Mouse (Mus musculus): ENCODE results near the gene Gphn. TPM values are rescaled to one million over a fixed set of nuclear protein-coding genes. Genes with fewer than 3 reads are reported as not detected.

Gene Gphn
- polyA plus RNA-seq, 1 experiment from 2014 or later: 17.6 TPM

DNA sequence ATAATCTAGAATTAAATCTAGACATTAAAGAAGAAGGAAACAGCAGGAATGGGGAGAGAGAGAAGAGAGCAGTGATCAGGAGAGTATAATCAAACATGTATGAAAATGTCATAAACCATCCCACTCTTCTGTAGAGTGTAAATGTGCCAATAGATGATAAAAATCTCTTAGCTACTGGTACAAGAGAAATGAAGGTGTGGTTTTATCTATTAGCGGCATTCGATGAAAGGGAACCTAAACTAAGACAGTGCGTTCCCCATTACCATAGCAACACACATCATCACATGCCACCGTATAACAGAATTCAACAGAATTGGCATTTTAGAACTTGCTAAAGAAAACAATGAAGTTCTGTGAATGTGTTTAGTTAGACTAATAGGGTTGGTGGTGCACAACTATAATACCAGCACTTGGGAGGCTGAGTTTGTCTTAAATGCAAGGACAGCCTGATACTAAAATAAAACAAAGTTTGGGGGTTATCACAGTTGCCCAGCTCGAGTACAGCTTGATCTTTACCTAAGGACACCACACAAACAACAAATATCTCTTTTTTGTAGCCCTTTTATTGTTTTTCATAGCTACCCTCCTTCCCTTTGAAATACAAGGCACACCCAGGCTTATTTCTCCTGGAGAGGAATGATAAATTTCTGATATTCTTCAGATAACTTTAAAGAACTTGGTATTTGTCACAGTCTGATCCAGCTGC is 452.1 kb downstream of the Gphn start:
- no peak overlapping the region for H3K4me2 ChIP-seq (ENCODE audit: low read depth, low read length)
- H3K4me1 ChIP-seq (replicated peaks; ENCODE audit: control insufficient read depth, insufficient read depth, low read length): peaks cover 8% of the 10 kb centered on the region
- no peak for ATAC-seq (ENCODE audit: low read depth)
- H3K9me3 ChIP-seq (ENCODE audit: control insufficient read depth, low read length): no peaks in the 10 kb centered on the region
- no peaks in the 10 kb centered on the region for H3K27me3 ChIP-seq (ENCODE audit: control insufficient read depth, insufficient read depth, low read depth, low read length)
- no peaks in the 10 kb centered on the region for H3K36me3 ChIP-seq (ENCODE audit: control insufficient read depth, insufficient read depth, low read length)
- no peak overlapping the region for H3K27ac ChIP-seq (ENCODE audit: low read length)
- 86% methylated on average over 5 of the region's 5 CpGs for WGBS
- H3K4me3 ChIP-seq (ENCODE audit: low read length): no peak overlapping the region
- no peak overlapping the region for H3K9ac ChIP-seq (ENCODE audit: low read length)

DNA sequence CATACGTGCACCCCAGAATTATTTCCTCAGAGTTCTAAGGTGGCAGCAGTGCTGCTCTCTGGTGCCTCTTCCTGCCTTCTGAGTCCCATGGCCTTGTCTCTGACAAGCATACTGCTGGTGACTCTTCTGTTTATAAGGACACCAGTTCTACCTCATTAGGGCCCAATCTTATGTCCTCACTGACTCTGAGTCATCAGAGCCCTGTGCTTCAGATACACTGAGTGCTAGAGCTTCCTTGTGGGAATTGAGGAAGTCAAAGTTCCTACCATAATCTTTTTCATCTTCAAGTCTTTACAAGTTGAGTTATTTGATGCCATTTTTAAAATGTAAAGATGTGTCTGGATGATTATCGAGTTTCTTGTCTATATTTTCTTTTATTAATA is 452.6 kb downstream of the Gphn start:
- no peak overlapping the region for H3K4me3 ChIP-seq (ENCODE audit: low read length)
- peaks cover 8% of the 10 kb centered on the region for H3K4me1 ChIP-seq (replicated peaks; ENCODE audit: control insufficient read depth, insufficient read depth, low read length)
- H3K27me3 ChIP-seq (ENCODE audit: control insufficient read depth, insufficient read depth, low read depth, low read length): no peaks in the 10 kb centered on the region
- no peak for ATAC-seq (ENCODE audit: low read depth)
- no peak overlapping the region for H3K4me2 ChIP-seq (ENCODE audit: low read depth, low read length)
- H3K36me3 ChIP-seq (ENCODE audit: control insufficient read depth, insufficient read depth, low read length): no peaks in the 10 kb centered on the region
- H3K9ac ChIP-seq (ENCODE audit: low read length): no peak overlapping the region
- WGBS: 80% methylated on average over 2 of the region's 2 CpGs
- H3K9me3 ChIP-seq (ENCODE audit: control insufficient read depth, low read length): no peaks in the 10 kb centered on the region
- H3K27ac ChIP-seq (ENCODE audit: low read length): no peak overlapping the region

DNA sequence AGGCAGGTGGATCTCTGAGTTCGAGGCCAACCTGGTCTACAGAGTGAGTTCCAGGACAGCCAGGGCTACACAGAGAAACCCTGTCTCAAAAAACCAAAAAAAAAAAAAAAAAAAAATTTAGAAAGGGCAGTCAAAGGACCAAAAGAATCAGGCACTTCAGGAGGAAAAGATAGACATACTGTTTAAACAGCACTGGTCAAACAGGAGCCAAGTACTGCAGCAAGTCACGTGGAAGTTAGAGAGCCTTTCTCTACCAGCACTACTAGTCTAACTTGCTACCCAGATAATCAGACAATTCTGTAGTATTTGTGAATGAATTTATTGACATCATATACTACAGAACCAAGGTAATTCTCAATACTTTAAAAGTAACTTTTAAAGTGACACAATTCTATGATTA is 454.9 kb downstream of the Gphn start:
- Histone ChIP-seq H3K4me3 (ENCODE audit: low read length) (no peak overlapping the region), H3K4me1 (replicated peaks; ENCODE audit: control insufficient read depth, insufficient read depth, low read length) (peaks cover 8% of the 10 kb centered on the region), H3K27ac (ENCODE audit: low read length) (peak overlapping the region; percentile 22; the same call in 1 of the 2 replicates), H3K9ac (ENCODE audit: low read length) (no peak overlapping the region), H3K36me3 (ENCODE audit: control insufficient read depth, insufficient read depth, low read length) (no peaks in the 10 kb centered on the region), H3K4me2 (ENCODE audit: low read depth, low read length) (no peak overlapping the region), H3K9me3 (ENCODE audit: control insufficient read depth, low read length) (no peaks in the 10 kb centered on the region), H3K27me3 (ENCODE audit: control insufficient read depth, insufficient read depth, low read depth, low read length) (no peaks in the 10 kb centered on the region)
- 63% methylated on average over 2 of the region's 2 CpGs for WGBS
- peak; percentile 73 for ATAC-seq (ENCODE audit: low read depth)

DNA sequence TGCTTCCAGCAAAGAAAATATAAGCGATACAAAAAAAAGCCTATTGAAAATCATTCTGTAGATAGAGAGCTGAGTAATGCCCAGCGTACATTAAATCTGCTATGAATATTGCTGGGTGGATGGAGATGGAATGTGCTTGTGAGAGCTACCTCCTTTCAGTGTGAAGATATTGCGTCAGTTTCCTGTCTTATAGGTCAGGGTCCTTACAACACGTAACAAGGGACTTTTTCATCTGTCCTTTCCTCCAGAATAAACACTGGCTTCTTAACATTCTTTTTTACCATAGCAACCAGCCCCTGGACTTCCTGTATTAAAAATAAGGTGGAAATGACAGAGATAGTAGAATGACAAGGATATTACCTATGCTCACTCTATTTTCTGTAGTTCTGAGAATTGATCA is 456.1 kb downstream of the Gphn start:
- peak; percentile 61; the same call in 1 of the 2 replicates for ATAC-seq (ENCODE audit: low read depth)
- Histone ChIP-seq H3K4me3 (ENCODE audit: low read length) (no peak overlapping the region), H3K36me3 (ENCODE audit: control insufficient read depth, insufficient read depth, low read length) (no peaks in the 10 kb centered on the region), H3K27ac (ENCODE audit: low read length) (no peak overlapping the region; the same call in 1 of the 2 replicates), H3K27me3 (ENCODE audit: control insufficient read depth, insufficient read depth, low read depth, low read length) (no peaks in the 10 kb centered on the region), H3K4me1 (replicated peaks; ENCODE audit: control insufficient read depth, insufficient read depth, low read length) (peaks cover 8% of the 10 kb centered on the region), H3K9ac (ENCODE audit: low read length) (no peak overlapping the region), H3K4me2 (ENCODE audit: low read depth, low read length) (no peak overlapping the region), H3K9me3 (ENCODE audit: control insufficient read depth, low read length) (no peaks in the 10 kb centered on the region)
- WGBS: 42% methylated on average over 4 of the region's 4 CpGs

DNA sequence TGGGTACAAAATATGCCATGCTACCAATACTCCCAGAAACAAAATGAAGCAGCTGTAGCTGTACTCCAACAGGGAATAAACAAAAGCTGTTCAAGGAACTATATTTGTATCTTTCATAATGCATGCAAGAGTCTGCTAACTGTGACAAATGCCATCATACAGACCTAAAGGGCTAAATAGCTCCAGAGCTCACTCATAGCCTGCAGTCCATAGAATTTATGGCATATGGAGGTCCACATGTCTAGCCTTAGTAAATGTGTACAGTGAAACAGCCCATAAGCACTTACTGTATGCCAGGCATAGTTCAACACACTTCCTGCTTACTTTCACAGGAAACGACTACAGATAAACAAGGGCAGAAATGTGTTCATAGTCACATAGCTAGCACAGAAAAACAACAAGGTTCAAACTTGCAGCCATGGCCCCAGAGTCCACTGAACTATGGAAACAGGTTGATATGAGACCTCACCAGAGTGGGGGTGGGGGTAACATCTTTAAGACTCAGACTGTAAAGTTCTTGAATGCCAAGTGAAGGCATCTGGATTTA is 459.6 kb downstream of the Gphn start:
- Histone ChIP-seq H3K4me1 (replicated peaks; ENCODE audit: control insufficient read depth, insufficient read depth, low read length) (peaks cover 8% of the 10 kb centered on the region), H3K9ac (ENCODE audit: low read length) (no peak overlapping the region), H3K27me3 (ENCODE audit: control insufficient read depth, insufficient read depth, low read depth, low read length) (no peaks in the 10 kb centered on the region), H3K27ac (ENCODE audit: low read length) (no peak overlapping the region), H3K36me3 (ENCODE audit: control insufficient read depth, insufficient read depth, low read length) (no peaks in the 10 kb centered on the region), H3K4me2 (ENCODE audit: low read depth, low read length) (no peak overlapping the region), H3K4me3 (ENCODE audit: low read length) (no peak overlapping the region), H3K9me3 (ENCODE audit: control insufficient read depth, low read length) (no peaks in the 10 kb centered on the region)
- WGBS: 41% methylated on average over 1 of the region's 1 CpGs
- ATAC-seq (ENCODE audit: low read depth): no peak

DNA sequence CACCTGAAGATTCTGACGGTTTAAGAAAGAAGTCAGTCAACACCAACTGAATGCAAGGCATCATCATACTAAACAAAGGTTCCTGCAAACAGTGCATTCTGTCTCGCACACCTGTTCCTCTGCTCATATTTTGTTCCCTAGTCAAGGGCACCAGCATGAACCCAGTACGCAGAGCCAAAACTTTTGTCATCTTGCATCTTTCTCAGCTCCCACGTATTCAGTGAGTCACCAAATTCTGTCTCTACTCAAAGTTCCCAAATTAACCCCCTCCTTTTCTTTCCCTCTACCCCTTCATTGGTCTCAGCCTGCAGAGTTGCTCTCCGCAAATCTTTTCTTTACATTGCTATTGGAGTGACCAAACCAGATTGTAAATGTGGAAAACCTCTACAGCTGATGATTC is 462.7 kb downstream of the Gphn start:
- Histone ChIP-seq H3K4me3 (ENCODE audit: low read length) (no peak overlapping the region), H3K27ac (ENCODE audit: low read length) (no peak overlapping the region), H3K36me3 (ENCODE audit: control insufficient read depth, insufficient read depth, low read length) (no peaks in the 10 kb centered on the region), H3K27me3 (ENCODE audit: control insufficient read depth, insufficient read depth, low read depth, low read length) (no peaks in the 10 kb centered on the region), H3K4me1 (replicated peaks; ENCODE audit: control insufficient read depth, insufficient read depth, low read length) (no peaks in the 10 kb centered on the region), H3K9ac (ENCODE audit: low read length) (no peak overlapping the region), H3K9me3 (ENCODE audit: control insufficient read depth, low read length) (no peaks in the 10 kb centered on the region), H3K4me2 (ENCODE audit: low read depth, low read length) (no peak overlapping the region)
- ATAC-seq (ENCODE audit: low read depth): no peak
- WGBS: 83% methylated on average over 5 of the region's 5 CpGs

DNA sequence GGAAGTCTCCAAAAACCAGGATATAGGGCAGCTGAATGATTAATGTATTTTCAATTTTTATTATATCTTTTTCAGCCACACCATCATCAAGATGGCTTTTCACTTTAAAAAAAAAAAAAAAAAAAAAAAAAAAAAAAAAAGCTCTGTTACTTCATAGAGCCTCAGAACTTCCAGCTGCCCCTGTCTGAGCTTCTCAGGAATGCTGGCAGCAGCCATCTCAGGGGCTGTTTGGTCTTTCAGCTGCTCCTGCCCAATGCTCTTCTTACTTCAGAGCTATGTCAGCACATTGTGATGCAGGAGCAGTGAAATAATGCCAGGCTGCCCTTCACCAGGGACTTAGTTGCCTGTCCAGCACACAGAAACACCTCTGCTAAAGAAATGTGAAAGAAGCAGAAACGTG is 465.1 kb downstream of the Gphn start, which contains the start of gene Fam71d:
Gene Fam71d, plus strand, starts transcription at position 211 of the 400 bp plus-strand sequence.
- ATAC-seq (ENCODE audit: low read depth): no peak
- Histone ChIP-seq H3K27ac (ENCODE audit: low read length) (no peak within 1 kb of the TSS), H3K4me1 (replicated peaks; ENCODE audit: control insufficient read depth, insufficient read depth, low read length) (no peaks in the 10 kb centered on the region), H3K9me3 (ENCODE audit: control insufficient read depth, low read length) (no peaks in the 10 kb centered on the region), H3K36me3 (ENCODE audit: control insufficient read depth, insufficient read depth, low read length) (no peaks in the 10 kb centered on the region), H3K27me3 (ENCODE audit: control insufficient read depth, insufficient read depth, low read depth, low read length) (no peaks in the 10 kb centered on the region), H3K4me2 (ENCODE audit: low read depth, low read length) (no peak within 1 kb of the TSS), H3K4me3 (ENCODE audit: low read length) (no peak within 1 kb of the TSS), H3K9ac (ENCODE audit: low read length) (no peak within 1 kb of the TSS)
- WGBS: 67% methylated on average over 1 of the region's 1 CpGs

DNA sequence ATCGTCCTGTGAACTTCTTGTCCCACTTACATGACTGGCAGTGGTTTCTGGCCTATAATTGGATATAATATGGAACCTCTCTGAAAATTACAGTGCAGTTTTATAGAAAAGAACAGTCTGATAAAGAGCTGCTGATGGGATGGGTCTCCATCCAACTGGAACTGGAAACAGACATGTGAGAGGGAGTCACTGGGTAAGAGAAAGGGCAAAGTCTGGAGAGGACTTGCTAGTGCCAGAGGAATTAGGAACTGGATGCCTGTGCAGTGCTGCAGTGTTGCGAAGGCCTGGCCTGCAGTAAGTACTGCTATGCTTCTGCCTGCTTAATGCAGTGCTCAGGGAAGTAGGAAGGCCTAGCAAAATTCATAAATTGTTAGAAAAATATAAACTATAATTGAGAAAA is 467.1 kb downstream of the Gphn start:
- H3K27me3 ChIP-seq (ENCODE audit: control insufficient read depth, insufficient read depth, low read depth, low read length): no peaks in the 10 kb centered on the region
- H3K9me3 ChIP-seq (ENCODE audit: control insufficient read depth, low read length): no peaks in the 10 kb centered on the region
- ATAC-seq (ENCODE audit: low read depth): no peak
- no peak overlapping the region for H3K27ac ChIP-seq (ENCODE audit: low read length)
- H3K4me2 ChIP-seq (ENCODE audit: low read depth, low read length): no peak overlapping the region
- WGBS: 83% methylated on average over 2 of the region's 2 CpGs
- no peaks in the 10 kb centered on the region for H3K36me3 ChIP-seq (ENCODE audit: control insufficient read depth, insufficient read depth, low read length)
- H3K9ac ChIP-seq (ENCODE audit: low read length): no peak overlapping the region
- no peaks in the 10 kb centered on the region for H3K4me1 ChIP-seq (replicated peaks; ENCODE audit: control insufficient read depth, insufficient read depth, low read length)
- H3K4me3 ChIP-seq (ENCODE audit: low read length): no peak overlapping the region

DNA sequence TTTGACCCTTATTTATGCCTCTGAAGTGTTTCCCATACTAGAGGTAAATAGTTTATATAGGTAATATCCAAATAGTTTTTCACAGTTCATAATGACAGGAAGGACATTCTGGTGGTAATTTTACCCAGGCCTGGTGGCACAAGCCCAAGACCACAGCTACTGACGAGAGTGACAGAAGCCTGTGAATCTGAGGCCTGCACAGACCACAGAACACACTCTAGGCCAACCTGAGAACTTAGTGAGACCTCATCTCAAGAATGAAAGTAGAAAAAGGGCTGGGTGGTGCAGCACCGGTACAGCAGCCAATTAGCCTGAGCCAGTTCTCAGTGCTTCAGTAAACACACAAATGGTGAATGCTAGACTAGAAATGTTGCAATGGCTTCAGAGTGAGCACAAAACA is 491.6 kb downstream of the Gphn start:
- ATAC-seq (ENCODE audit: low read depth): no peak
- Histone ChIP-seq H3K4me2 (ENCODE audit: low read depth, low read length) (no peak overlapping the region), H3K4me1 (replicated peaks; ENCODE audit: control insufficient read depth, insufficient read depth, low read length) (no peaks in the 10 kb centered on the region), H3K36me3 (ENCODE audit: control insufficient read depth, insufficient read depth, low read length) (no peaks in the 10 kb centered on the region), H3K27me3 (ENCODE audit: control insufficient read depth, insufficient read depth, low read depth, low read length) (no peaks in the 10 kb centered on the region), H3K4me3 (ENCODE audit: low read length) (no peak overlapping the region), H3K27ac (ENCODE audit: low read length) (no peak overlapping the region), H3K9ac (ENCODE audit: low read length) (no peak overlapping the region), H3K9me3 (ENCODE audit: control insufficient read depth, low read length) (no peaks in the 10 kb centered on the region)
- WGBS: 69% methylated on average over 2 of the region's 2 CpGs

Measured in lung, embryonic 16.5 days (tissue).